Mouse (Mus musculus) liver (tissue): ENCODE data around the gene Pes1.

Source experiments
- DNase-seq: peaks from one replicate; pipeline ENCODE4 v3.0.0-alpha.2; 2020; ENCODE audit warnings: mixed read lengths

The Pes1 gene

GRCm38 (mm10) chr11:3964416-3965172 lies 819 bp downstream of the Pes1 start:
- DNase-seq = no peak

DNA sequence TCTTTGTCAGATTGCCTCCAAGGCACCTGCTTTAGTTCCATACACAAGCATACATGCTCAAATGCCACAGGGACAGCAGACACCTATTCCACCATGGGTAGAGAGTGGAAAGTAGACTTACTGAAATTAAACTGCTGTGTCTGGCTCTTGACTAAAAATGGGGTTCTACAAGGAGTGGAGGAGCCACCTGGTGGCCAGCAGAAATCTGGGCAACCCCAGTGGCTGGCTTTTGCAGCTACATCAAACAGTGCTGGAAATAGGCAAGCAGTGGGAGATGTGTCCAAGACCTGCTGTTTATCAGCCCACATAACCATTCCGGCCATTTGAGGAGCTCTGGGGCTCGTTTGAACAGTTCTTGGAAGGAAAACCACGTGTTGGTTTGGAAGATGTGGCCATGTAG lies 6.1 kb downstream of the Pes1 start:
- DNase-seq = no peak

DNA sequence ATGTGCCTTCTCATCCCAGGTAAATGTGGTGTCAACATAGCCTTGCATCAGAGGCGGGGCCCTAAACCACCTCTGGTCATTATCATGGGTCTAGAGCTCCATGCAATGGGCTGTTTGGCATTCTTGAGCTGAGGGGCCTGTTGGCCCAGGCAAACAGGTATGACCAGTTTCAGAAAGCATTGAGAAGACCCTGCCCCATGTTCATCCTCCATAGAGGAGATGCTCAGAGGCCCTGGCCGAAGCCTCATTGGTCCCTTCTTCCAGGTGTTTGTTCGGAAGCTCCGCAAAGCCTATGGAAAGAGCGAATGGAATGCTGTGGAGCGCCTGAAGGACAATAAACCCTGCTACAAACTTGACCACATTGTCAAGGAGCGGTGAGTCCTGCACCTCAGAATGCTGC lies 6.6 kb downstream of the Pes1 start:
- no peak for DNase-seq

GRCm38 (mm10) chr11:3973081-3973480 lies 9.3 kb downstream of the Pes1 start:
- DNase-seq = no peak

DNA sequence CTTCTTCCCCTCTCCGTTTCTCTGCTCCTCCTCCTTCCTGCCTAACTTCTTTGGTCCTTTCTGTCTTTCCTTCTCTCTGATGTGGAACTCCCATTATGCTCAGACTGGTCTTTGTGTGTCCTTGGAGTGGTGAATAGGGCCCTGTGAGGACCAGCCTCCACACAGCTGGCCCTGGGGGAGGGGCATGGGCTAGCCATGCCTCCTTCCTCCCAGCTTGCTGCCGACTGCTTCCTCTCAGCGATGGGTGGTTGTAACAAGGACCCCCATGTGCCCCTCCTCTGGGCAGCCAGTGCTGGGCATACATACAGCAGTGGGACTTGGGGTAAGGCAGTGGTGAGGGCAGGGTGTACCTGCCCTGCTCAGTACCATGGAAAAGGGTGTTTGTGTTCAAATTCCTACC lies 10.5 kb downstream of the Pes1 start:
- no peak for DNase-seq

DNA sequence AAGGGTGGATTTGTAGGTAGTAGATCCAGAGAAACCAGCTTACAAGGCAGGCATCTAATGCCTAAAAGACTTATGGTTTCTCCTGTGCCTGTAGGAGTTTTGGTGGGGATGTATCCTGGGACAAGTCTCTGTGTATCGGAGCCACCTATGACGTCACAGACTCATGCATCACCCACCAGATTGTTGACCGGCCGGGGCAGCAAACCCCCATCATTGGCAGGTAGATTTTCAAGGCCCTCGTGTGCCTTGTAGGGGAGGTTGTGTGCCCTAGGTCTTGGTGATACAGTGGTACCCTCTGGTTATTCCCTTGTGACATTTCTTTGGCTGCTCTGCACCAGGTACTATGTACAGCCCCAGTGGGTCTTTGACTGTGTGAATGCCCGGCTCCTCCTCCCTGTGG lies 12.9 kb downstream of the Pes1 start, which contains the start of gene 4930556J24Rik:
4930556J24Rik (minus strand) TSS at position 101 of the 400 bp plus-strand sequence.
- DNase-seq = no peak

DNA sequence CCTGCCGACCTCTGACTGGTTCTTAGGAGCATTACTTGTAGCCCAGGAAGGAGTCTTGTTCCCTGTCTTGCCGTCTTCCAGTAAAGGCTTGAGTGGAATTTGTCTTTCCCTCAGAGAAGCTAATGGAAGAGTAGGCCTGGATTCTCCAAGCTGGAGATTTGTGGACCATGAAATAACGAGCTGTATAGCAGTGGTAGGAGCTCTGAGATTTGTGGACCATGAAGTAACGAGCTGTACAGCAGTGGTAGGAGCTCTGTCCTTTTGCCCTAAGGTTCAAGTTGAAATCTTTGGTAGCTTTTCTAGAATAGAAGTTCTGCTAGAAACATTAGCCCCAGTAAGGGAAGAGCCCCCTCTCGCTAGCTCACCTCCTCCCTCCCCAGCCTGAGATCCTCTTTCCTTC lies 14.6 kb downstream of the Pes1 start:
- DNase-seq = no peak

DNA sequence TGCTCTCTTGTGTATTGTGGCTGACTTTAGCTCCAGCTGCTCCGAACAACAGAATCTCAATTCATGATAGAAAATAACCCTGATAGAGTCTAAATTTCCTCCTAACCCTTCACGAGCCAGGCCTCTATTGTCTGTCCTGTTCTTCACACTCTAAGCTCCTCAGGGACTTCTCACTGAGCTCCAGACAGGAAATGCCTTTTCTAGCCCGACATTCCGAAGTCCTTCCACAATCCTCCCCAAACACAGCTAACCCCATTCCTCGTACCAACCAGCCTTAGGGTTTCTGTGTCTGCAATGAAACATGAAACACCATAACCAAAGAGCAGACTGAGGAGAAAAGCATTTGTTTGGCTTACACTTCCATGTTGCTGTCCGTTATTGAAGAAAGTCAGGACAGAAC lies 17.8 kb downstream of the Pes1 start:
- DNase-seq = no peak

GRCm38 (mm10) chr11:3982275-3983209 lies 18.8 kb downstream of the Pes1 start:
- no peak for DNase-seq

- peak; percentile 45 for DNase-seq
Observed at GRCm38 (mm10) chr11:3983291-3983862, 19.6 kb downstream of the Pes1 start, which contains the start of gene Gal3st1. Gal3st1 (plus strand) TSS chr11:3983636.

DNA sequence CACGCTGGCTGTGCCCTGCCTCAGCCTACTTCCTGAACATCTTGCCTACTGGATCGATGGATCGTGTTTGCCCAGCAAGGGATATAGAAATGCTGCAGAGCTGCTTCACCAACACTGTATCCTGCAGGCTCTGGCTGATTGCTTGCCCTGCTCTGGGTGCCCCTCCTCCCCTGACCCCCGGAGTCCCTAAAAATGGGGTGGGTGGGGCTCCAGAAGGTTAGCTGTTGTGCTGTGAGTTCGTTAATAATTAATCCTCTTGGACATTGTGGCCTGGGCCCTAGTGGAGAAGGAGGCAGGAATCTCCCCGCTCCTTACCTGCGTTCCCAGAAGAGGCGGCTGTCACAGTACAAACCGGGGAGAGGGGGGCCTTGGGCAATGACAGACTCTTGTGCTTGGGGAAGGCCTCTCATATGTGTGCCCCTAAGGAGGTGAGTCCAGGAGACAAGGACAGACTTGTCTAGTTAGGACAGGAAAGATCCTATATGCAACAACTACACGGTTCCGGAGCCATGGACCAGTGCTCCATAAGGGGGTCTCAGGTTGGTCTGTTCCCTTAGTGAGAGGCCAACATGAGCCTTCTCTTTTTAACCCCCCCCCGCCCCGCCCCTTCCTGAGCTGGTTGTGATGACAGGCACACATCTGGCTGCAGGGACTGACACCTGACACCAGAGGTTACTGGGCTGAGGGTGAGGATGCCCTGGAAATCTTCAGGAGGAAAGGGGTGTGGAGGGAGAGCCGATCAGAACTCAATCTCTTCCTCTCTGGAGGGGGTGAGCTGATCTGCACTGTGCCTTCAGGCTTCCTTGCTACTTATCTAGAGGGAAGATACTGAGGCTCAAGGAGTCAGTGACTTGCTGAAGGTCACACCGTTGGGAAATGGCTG lies 20.3 kb downstream of the Pes1 start:
- DNase-seq = peak; percentile 20

GRCm38 (mm10) chr11:3989748-3990147 lies 26.0 kb downstream of the Pes1 start:
- DNase-seq = no peak

DNA sequence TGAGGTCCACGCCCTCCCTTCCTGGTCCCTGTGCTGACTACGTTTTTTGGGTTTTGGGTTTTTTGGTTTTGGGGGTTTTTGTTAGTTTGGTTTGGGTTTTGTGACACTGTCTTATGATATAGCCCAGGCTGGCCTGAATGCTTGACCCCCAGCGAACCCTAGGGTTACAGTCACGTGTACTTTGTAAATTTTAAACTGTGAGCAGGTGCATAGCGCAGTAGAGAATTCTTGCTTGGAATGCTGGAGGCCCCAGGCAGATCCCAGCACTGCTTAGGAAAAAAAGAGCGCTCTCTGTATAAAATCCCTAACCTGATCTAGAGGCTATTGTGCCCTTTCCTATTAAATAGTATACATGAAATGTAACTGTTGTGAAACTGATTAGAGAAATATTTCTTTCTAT lies 29.4 kb downstream of the Pes1 start:
- DNase-seq = no peak

DNA sequence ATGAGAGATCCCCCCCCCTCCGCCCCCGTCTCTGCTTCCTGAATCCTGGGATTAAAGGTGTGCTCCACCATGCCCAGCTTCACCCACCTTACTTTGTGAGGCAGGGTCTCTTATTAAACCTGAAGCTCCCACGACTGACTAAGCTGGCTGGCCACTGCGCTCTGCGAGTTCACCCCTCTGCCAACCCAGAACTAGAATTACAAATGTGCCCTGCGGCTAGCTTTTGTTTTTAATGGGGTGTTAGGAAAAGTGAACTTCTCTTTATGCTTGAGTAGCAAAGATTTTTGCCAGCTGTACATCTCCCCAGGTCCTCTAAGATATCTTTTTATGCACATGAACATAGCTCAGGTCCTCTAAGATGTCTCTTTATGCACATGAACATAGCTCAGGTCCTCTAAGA lies 30.1 kb downstream of the Pes1 start:
- no peak for DNase-seq

DNA sequence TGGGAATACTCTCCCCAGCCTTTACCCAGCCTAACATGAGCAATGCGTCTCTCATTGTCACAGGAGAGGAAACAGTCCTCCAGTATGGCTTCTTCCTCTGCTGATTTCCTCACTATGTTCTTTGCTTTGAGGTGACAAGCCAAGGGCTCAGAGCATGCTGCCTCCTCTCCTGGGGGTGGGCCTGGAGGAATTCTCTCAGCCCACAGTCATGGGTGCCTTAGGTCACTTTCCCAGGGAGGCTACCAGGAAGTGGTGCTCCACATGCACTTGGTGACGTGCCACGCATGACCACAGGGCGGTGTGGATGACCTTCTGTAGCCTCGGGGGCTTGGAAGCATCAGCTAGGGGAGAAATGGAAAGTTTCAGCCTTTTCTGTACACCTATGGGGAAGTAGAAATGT lies 31.7 kb downstream of the Pes1 start:
- DNase-seq = no peak

GRCm38 (mm10) chr11:3996840-3997239 lies 33.1 kb downstream of the Pes1 start:
- no peak for DNase-seq

GRCm38 (mm10) chr11:3997978-3998720 lies 34.4 kb downstream of the Pes1 start:
- DNase-seq = peak; percentile 17

DNA sequence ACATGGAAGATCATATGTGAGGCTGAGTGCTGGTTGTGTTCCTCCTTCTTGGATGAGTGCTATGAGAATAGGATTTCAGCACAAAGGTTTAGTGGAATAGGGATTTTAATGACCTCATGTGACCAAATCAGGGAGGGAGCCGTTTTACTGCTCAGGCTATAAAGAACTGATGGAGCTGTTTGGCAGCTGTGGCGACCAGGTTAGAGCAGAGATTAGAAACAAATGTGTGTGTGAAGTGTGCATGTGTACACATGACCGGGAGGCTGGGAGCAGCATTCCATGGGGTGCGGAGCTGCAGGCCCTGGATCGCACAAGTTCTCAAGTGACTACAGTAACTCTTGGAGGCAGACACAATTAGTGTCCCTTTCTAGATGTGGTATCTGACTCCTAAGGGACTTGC lies 35.8 kb downstream of the Pes1 start:
- DNase-seq = no peak

GRCm38 (mm10) chr11:4001603-4002002 lies 37.8 kb downstream of the Pes1 start:
- DNase-seq = peak; percentile 64

- DNase-seq = no peak
Observed at GRCm38 (mm10) chr11:4005220-4005805, 41.5 kb downstream of the Pes1 start.

DNA sequence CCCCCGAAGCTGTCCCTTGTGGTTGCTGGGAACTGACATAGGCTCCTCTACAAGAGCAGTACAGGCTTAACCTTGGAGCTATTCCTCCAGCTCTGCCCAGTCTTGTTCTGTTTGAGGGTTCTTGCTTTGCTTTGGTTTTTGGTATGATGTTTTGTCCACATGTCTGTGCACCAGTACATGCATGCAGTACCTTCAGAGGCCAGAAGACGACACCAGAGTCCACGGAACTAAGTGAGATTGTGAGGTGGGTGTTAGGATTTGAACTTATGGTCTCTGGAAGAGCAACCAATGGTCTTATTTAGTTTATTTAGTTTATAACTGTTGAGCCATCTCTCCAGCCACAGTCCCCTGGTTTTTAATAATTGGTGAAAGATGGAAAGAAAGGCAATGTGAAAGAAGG lies 42.7 kb downstream of the Pes1 start:
- DNase-seq = no peak
